Mouse (Mus musculus) layer of hippocampus, postnatal 36 days (tissue): ENCODE measurements at regions not wholly inside any gene's neighbourhood (a gene's known extent, or its start where the extent isn't known, plus 50 kb on each side); places are given as distances from the start of the nearest gene placed in this dataset.

ENCODE experiments used
- DNase-seq, 2 experiments: peaks; one replicate each; pipeline ENCODE4 v3.0.0; 2022

DNA sequence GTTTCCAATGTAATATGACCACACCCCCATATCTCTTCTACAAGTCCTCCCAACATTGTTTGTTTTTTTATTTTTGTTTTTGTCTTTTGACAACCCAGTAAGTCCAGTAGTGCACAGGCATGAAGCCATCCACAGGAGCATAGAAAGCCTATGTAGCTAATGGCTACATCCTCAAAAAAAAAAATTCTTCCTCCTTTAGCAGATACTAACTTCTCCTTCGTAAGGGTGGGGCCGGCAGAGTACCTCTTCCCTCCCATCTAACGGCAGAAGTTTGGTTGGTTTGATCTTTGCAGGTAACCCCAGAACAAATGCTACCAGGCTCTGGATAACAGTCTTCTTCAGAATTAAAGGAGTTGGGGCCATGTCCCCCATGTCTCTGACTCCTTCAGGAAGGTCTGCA lies 158.9 kb downstream of the Ly86 start:
- no peak for DNase-seq

DNA sequence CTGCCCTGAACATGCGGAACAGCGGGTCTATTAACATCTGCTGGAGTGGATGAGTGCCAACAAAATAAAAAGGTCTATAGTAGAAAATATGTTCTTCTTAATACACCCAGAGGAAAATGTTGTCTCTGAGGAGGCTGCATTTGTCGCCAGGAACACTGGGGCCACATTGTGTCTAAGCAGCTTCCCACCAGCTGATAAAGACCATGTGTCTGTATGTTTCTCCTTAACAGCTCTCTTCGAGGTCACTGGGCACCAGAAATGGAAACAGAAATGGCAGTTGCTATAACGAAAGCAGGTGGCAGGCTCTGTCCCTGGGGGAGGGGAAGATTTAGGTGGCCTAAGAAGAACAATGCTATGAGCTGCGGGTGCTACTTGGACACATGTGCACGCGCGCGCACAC lies 159.4 kb downstream of the Ly86 start:
- DNase-seq, result no peak

DNA sequence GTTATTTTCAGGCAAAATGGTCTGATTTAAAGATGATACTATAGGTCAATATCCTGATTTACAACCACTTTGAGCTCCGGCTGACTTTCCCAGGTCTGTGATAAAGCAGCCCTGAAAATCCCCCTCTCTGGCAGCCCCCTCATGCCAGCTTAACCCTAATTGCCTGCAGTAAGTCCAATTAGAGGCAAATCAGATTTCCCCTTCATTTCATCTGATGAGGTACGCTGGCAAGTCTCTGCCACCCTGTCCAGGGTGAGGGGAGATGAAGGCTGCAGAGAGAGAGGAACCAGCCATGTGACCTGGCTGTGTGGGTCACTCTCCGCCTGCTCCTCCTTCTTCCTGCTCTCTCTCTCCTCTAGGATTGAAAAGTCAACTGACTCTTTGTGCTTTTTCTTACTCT lies 160.6 kb downstream of the Ly86 start:
- no peak for DNase-seq

DNA sequence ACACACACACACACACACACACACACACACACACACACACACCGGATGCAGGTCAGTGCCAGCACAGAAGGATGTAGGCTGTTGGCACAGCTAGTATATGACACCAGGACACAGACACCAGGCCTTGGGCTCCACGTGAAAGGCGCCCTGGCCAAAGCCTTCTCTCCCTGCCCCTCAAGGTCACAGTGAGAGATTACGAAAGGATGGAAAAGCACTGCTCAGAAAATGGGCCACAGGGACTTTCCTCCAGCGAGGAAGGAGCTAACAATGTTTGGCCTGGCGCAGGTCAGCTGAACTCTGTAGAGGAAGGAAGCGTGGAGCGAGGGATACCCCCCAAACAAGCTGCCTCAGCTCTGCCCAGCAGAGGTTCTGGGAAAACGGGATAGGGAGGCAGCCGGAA lies 161.0 kb downstream of the Ly86 start:
- no peak for DNase-seq

DNA sequence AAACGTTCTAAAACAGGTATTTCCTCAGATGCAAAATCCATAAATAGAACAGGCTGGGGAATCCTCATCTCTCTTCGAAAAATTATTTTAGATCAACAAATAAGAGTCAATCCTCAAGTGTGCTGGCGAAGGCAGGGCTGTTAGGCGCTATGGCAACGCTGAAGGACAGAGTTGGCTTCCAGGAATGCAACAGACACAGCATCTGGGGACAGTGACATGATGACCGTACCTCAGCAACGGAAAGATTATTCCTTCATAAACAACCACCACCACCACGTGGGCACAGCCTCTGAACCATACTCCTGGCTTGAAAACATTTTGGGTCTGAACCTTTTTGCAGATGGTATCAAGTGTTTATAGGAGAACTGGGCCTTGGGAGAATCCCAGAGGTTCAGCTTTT lies 161.7 kb downstream of the Ly86 start:
- no peak for DNase-seq

DNA sequence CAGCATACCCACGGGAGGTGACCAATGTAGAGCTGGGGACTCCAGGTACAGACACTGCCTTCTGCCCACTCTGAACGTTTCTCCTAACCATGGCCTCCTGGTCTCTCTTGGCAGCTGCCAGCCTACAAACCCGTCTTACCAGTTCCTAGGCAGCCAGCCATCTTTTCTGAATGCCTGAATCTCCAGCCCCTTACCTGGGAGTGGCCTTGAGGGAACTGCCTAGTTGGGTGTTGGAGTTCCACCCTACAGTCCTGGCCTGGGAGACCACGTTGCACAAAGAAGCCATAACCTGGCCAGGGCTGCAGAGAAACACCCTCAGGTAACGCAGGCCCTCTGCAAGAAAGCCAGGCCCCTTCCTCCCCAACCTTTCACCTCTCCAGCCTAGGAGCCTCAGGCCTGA lies 162.1 kb downstream of the Ly86 start:
- DNase-seq, result no peak

DNA sequence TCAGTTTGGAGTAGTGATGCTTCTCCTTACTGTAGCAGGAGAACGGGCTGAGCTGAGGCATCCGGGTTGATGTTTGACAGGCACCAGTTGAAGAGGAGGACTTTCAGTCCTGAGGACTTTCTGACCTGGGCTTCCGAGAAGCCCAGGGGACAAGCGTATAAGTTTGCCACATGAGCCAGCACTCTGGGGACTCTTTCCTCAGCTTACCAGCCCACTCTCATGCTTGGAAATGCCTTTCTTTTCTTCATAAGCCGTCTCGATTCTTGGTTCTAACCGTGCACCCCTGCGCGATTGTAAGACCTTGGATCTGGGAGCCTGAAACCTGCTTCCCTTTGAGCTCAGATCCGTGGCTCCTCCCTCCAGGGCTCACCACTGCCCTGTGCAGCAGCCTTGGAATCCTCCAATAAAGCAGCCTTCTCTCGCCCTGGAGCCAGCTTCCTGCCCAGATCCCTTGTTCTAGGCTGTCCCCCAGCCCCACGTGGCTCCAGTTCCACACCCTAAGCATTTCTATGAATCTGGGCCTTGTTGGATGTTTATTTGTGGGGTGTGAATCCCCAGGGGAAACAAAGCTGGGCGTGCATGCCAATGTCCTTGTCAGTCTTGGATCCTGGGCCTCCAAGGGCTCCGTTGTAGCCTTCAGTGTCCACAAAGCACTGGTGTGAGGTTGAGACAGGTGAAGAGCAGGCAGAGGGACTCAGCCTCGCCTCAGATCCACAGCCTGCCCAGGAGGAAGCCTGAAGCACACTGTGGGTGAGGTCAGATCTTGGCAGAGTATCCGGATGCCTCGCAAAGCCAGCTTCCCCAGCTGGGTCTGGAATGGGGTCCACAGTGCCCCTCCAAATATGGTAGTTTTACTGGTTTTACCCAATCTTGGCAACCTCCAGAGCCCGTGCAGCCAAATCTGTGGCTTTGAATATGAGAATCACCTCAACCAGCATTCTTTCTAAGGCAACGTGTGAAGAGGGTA lies 163.7 kb downstream of the Ly86 start:
- DNase-seq, result no peak

DNA sequence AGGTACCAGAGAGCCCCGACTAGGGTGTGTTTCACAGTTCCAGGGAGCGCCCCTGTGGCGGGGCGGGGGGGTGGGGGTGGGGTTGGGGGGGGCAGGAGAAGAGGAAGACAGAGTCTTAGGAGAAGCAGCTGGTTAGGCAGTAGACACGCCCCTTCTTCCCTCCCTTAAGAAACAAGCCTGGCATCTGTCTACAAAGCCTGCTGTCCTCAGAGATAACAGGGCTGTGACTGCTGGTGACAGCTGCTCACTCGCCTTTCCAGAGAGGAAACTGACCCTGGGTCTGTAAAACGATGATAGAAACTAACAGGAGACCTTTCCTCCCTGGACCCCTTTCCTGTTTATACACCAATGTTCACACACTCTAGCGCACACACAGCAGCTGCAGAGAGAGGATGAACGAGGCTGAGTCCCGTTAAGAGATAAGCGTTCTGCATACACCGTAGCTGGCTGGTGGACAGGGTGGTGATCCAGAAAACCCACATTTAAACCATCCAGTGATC lies 164.4 kb downstream of the Ly86 start:
- DNase-seq, result no peak

DNA sequence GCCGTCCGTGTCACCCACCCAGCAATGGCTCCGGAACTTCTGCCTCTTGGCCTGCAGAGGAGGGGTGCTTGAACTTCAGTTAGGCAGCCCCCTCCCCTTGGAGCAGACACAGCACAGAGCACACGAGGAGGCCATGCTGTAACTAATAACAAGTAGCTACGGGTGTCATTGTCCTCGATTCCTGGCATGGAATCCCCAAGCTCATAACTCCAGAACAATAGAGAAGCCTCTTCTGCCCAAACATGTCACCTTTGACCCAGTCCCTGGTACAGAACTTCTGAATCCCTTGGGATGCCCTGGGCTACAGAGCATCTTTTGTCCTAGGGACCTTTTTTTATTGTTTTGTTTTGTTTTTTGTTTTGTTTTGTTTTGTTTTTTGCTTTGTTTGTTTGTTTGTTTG lies 165.5 kb downstream of the Ly86 start:
- no peak for DNase-seq

DNA sequence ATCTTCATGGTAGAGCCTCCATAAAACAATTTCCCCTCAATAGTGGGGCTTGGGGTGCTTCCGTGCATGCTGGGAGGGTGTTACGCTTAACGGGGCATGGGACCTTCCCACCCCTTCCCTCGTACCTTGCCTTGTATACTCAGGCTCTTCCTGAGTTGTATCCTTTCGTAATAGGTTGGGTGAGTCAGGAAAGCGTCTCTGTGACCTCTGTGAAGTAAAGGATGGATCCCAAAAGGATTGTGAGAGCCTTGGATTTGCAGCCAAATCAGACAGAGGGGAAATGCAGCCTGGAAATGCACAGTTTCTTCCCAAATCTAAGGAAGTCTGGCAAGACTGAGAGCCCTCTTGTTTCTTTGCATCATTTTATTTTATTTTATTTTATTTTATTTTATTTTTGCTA lies 166.0 kb downstream of the Ly86 start:
- no peak for DNase-seq

DNA sequence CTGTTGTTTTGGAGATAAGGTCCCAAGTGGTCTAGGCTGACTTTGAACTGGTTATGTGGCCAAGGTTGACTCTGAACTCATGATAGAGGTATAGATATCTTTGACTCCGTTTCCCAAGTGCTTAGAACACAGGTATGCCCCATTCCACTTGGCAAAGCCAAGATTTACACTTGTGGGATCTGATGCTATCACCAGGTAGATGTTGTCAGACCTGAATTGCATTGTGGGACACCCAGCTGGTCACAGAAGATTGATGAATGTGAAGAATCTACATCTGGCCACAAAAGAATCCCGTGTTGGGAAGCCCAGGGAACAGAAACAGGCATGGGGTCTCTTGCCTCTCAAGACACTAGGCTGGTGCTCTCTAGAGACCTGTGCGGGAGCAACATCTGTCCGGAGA lies 166.4 kb downstream of the Ly86 start:
- no peak for DNase-seq

DNA sequence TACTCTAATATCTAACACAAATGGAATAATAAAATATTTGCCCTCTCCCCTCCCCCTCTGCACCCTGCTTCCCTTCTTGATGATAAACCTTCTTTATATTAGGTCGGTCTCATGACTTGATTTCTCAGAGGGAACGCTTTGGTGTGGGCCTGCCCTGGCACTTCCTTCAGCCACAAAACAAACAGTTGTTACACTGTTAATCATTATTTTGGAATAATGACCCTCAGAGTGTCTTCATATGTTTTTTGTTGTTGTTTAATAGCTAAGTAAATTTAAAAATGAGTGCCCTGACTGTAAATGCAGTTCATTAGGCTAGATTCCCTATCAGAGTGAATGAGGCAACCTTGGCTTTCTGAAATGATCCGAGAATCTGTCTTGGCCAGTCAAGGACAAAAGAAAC lies 167.8 kb downstream of the Ly86 start:
- no peak for DNase-seq

DNA sequence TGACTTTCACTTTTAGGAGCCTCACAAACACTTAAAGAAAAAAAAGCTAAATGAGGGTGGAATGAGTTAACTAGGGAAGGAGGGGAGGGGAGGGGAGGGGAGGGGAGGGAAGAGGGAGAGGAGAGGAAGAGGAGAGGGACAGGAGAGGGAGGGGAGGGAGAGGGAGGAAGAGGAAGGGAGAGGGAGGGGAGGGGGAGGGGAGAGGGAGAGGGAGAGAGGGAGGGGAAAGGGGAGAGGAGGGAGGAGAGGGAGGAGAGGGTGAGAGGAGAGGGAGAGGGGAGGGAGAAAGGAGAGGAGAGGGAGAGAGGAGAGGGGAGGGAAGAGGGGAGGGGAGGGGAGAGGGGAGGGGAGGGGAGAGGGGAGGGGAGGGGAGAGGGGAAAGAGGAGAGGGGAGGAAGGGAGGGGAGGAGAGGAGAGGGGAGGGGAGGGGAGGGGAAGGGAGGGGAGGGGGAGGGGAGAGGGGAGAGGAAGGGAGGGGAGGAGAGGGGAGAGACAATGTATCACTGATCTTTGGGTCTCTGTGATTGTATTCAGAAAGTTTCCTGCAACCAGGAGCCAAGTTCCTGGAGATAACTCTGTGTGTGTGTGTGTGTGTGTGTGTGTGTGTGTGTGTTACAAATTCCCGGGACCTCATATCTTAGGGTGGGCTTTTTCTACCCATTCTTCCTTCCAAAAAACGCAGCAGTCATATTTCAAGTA lies 168.3 kb downstream of the Ly86 start:
- no peak for DNase-seq

DNA sequence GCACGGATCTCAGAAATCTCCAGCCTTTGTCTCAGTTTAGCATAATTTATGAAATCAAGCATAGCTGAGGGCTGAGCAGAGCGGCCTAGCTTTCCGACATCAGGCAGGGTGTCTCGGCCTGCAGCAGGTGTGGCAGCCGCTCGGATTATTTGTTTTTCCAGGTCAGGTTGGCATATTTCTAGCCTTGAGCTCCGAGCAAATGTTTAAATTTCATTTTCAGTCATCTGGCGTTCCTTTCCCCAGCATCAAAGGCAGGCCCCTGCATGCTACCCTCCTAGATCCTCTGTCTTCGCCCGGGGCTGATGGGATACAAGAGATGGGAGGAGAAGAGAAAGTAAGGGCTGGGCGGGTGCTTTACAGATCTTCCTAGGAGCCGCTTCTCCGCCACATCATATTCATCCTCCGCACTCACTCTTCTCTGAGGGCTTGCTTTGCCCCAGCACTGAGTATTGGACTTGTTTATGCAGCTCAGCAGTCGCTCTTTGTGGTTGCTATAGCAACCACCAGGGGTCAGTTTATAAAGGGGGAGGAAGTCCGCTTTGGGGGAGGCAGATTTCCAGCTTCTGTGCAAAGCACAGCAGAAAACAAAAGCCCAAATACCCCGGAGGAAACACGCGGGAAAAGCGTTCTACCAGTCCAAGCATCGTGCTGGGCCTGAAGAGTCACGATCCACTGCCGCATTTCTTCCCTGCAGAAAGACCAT lies 169.0 kb downstream of the Ly86 start:
- DNase-seq, result peak; percentile 35 to 39

DNA sequence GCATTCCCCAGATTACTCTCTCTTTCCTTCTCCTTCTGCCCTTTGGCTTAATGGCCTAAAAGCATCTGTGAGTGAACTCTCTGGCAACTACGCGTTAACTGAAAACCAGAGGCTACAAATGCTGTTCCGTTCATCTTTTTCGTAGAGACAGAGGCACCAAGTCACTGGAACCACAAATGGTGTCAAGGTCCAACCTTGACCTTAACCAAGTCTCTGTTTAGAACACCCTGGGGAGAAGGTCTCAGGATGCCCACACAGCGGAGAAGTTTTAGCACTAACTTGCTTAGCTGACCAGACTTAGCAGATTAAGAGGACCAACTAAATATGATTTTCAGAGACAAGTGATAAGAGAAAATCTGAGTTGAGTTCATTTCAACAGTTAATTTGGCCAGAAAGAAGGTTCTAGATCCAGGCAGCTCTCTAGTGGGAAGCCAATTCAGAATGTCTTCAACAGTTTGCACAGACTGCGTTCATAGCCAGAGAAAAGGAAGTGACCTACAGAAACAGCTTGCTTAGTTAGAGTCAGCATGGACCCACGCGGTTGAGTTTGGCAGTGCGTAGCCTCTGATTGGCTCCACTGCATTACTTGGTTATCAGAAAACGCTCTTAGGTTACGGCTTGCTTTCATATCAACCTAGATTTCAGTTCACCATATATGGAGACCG lies 169.8 kb downstream of the Ly86 start:
- DNase-seq, result no peak

DNA sequence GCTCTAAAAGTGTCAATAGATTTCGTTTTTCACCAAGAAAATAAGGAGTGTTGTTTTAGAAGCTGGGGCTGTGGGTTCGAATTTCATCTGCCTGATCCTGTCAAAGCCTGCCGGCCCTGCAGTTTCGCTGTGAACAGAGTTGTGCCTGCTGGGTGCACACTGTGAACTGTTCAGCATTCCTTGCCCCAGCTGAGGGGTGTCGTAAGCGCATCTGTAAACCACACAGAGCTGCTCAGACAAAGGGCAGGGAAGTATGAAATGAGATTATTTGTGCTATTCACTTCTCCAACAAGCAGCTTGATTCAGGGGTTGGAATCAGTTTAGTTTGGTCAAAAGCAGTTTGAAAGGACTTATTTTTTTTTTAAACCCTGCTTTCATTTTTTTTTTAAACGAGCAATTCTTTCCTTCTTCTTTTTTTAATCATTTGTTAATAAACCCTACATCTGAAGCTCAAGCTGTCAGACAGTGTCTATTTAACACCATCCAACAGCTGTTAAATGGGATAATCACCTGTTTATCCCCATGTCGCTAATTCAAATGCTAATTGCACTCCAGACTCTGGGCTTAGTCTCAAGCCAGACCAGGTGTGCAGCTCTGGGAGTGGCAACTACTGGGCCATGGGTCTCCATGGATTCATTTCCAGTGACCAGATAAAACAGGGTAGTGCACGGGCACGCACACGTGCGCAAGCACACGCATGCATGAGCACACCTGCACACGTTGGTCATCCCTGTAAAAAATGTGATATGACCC lies 172.2 kb downstream of the Ly86 start:
- DNase-seq, result no peak

DNA sequence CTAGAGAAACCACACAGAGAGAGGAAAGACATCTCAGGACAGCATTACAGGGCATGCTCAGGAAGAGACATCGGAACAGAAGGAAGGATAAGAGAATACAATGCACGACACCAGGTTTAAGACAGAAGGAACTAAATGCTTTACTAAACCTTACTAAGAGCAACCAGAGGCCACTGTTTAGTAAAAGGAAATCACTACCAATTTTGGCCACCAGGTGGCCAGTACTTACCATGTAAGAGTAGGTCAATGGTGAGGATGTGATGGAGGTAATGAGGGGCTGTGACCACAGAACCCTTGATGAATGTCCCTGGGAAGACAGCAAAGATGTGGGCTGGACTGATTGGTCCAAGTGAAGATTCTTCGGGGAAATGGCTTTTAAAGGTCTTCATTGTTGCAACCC lies 174.9 kb downstream of the Ly86 start:
- no peak for DNase-seq

DNA sequence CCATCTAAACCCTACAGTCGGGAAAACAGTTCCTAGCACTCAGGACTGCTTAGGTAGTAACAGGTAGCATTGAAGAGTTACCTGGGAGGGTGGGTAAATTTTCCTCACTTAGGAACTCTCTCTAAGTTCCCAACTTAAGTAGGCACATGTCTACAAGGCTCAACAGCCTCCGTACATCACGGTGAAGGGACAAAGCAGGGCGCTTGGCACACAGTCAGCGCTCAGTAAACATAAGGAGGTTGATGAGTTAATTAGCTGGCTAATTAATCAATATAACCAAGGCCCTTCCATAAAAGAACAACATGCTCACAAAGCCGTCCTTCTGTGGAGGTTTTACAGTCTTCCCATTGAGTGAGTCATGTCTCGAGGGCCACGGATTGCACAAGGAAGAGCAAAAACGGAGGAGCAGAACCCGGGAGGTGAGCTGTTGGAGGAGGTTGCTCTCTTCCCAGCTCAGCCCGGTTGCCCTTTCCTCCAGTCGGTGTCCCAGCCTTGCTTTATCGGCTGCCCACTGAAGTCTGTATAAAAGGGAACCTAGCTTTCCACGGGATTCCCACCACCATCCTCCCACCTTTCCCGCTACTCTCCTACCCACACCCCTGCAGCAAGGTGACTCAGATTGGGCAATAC lies 180.2 kb downstream of the Ly86 start:
- DNase-seq, result no peak

DNA sequence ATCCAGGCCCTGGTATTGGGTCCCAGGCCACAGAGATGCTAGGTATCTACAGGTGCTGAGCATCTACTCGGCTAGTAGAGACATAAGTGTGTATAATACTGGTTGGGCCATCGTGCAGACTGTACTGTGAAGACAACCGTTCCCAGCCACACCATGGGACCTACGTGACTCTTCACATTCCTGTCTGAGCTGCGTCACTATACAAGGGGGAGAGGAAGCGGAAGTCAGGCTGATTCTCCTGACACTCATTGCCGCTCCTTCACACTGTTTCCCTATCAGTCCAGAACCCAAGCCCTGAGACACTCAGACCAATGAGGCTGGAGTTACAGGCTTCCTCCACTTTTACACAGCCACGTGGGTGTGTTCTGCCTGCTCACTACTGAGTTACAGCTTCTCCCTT lies 181.1 kb downstream of the Ly86 start:
- no peak for DNase-seq

DNA sequence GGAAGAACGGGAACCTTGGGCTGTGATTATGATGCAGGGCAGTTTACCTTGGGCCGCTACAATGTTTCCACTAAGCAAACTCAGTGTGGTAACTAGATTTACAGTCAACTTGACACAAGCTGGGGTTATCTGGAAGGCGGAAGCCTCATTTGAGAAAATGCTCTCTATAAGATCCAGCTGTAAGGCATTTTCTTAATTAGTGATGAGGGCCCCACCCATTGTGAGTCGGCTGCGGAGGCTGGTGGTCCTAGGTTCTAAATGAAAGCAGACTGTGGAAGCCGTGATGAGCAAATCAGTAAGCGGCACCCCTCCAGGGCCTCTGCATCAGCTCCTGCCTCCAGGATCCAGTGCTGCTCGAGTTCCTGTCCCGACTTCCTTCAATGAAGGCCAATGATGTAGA lies 183.4 kb downstream of the Ly86 start:
- no peak for DNase-seq

DNA sequence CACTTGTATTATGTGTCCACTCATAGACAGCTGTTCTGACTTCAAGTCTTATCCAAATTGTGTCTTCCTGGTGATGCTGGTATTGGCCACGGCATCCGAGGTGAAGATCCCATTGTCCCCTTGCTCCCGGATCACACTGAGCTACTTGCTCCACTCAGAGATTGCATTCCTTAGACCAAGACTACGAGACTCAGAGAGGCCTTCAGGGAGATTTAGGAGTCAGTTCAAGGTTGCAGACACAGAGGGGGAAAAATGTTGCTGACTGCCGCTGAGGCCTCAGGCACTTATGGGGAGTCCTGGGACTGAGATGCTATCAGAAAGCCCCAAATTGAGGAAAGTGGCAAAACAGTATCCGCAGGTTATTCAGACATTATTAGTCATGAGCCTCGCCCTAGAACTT lies 183.9 kb downstream of the Ly86 start:
- no peak for DNase-seq
